Mouse (Mus musculus): ENCODE measurements around the gene Agr3.

DNA sequence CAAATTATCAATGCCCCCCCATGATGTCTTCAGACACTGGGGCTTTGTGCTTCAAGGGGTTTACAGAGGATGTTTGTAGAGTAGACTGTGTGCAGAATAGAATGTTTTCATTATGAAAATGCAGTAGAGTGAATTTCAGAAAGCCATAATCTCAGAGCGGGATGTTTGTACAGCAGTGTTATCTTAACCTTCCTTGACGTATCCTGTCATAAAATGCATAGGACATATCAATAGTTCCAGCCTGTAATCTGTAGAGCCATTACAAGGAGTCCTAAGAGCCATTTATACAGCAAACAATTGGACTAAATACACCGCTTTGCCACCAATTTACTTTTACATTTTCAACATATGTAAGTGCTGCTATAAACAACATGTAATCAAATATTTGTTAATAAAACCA lies 68.2 kb downstream of the Agr3 start:
- TF ChIP-seq CTCF (IDR thresholded peaks at IDR 0.05) = no peak
- TF ChIP-seq EP300 (IDR thresholded peaks at IDR 0.05) = no peak

Measured in lung, postnatal 0 days (tissue).